Comparison of ENCODE assay signal across 7 mouse cellular contexts in the genomic region with DNA sequence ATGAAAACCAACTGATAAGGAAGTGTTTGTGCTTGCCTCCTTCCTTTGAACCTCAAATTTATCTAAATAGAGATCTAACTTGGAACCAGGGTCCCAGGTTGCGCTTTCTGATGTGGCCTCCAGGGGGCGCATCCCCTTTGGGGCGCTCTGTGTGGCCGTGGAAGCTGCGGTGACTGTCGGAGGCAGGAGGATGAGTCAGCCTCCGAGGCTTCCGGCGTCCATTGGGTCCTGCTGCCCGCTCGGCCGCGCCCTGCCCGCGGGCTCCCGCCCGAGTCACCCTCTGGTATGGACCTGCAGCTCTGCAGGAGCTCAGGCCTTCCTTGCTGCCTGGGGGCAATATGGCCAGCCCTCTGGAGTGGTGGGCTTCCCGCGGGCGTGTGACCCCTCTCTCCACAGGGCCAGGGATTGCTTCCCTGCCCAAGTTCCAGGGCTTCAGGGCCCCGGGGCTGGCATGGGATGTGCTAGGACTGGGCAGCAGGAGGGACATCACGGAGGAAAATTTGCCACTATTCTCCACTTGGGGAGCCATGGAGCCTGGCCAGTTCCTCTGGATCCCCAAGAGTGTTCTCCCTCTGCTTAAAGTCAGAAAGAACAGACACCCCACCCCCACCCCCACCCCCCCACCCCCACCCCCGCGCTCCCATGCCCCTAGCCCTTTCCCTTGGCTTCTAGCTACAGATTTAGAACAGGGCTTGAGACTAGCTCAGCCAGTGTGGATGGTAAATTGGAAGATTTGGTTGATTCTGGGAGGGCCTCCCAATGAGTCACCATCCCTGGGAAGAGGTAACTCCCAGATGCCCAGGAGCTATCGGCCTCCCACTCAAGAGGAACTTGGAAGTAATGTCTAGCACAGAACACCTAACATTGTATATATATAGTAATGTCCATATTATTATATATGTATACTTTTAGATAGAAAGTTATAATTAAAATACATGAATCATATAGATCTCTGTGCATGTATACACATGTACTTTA. TPM values are rescaled to one million over a fixed set of nuclear protein-coding genes. Genes with fewer than 3 reads are reported as not detected.
DNase-seq lines count a peak whose midpoint lies in the region; ATAC-seq lines count a peak whose summit lies in the region.

No protein-coding gene starts in this region.

- H3K9ac ChIP-seq in intestine, embryonic 16.5 days (ENCODE audit: low read depth, low read length) = peak overlapping the region; percentile 76
- peak overlapping the region; percentile 74 for H3K9ac ChIP-seq in midbrain, embryonic 11.5 days (ENCODE audit: low read length)

- intact Hi-C loops in gastrocnemius, postnatal 36 days (cut with DNase I) = no loop called here
- intact Hi-C loops in left cerebral cortex, postnatal 4 days (cut with DNase I) = no loop called here

- H3K9me3 ChIP-seq in intestine, embryonic 16.5 days (ENCODE audit: control insufficient read depth, low read length) = no peaks in the 10 kb centered on the region
- no peaks in the 10 kb centered on the region for H3K9me3 ChIP-seq in midbrain, embryonic 11.5 days (ENCODE audit: control insufficient read depth, low read length)

- peak overlapping the region; percentile 58 for H3K4me3 ChIP-seq in intestine, embryonic 16.5 days (ENCODE audit: low read length)
- peak overlapping the region; percentile 43 for H3K4me3 ChIP-seq in midbrain, embryonic 11.5 days (ENCODE audit: low read depth, low read length)

- DNase-seq in adrenal gland, adult 2 months = peak; percentile 90
- peak; percentile 90 for DNase-seq in embryo, embryonic 11 days
- DNase-seq in gastrocnemius, postnatal 36 days = peak; percentile 74 to 78
- peak; percentile 85 for DNase-seq in left cerebral cortex, postnatal 4 days
- peak; percentile 98 for DNase-seq in midbrain, embryonic 11.5 days (ENCODE audit: low spot score, missing footprints)
- DNase-seq in right cerebral cortex, postnatal 4 days = peak; percentile 77

- H3K36me3 ChIP-seq in intestine, embryonic 16.5 days (ENCODE audit: control insufficient read depth, insufficient read depth, low read length) = no peaks in the 10 kb centered on the region
- H3K36me3 ChIP-seq in midbrain, embryonic 11.5 days (ENCODE audit: control insufficient read depth, insufficient read depth, low read length) = no peaks in the 10 kb centered on the region

- peak overlapping the region; percentile 99 for H3K4me2 ChIP-seq in intestine, embryonic 16.5 days (ENCODE audit: low read depth, low read length)
- H3K4me2 ChIP-seq in midbrain, embryonic 11.5 days = peak overlapping the region; percentile 74

- peak; percentile 80 for ATAC-seq in intestine, embryonic 16.5 days
- peak; percentile 89 for ATAC-seq in midbrain, embryonic 11.5 days (ENCODE audit: low FRiP score)

- WGBS in intestine, embryonic 16.5 days = 2% methylated on average over 24 of the region's 25 CpGs
- WGBS in midbrain, embryonic 11.5 days = 3% methylated on average over 23 of the region's 25 CpGs

- H3K4me1 ChIP-seq in intestine, embryonic 16.5 days (ENCODE audit: control insufficient read depth, insufficient read depth, low read length) = peaks cover 22% of the 10 kb centered on the region
- peaks cover 6% of the 10 kb centered on the region for H3K4me1 ChIP-seq in midbrain, embryonic 11.5 days (ENCODE audit: control insufficient read depth, insufficient read depth, low read length)

- H3K27me3 ChIP-seq in intestine, embryonic 16.5 days (replicated peaks; ENCODE audit: control insufficient read depth, insufficient read depth, low read length) = no peaks in the 10 kb centered on the region
- H3K27me3 ChIP-seq in midbrain, embryonic 11.5 days (ENCODE audit: control insufficient read depth, insufficient read depth, low read length) = no peaks in the 10 kb centered on the region

- H3K27ac ChIP-seq in intestine, embryonic 16.5 days (ENCODE audit: low read length) = peak overlapping the region; percentile 59; the same call in 1 of the 2 replicates
- no peak overlapping the region for H3K27ac ChIP-seq in midbrain, embryonic 11.5 days (ENCODE audit: low read depth, low read length)

RNA-seq across cellular contexts. Expression of gene Plekhg6, which starts 46.1 kb away (rescaled TPM):
- total RNA-seq in adrenal gland, adult 2 months (2021) = under 1 TPM in 1 of 2 experiments, not detected in 1; 0.21 TPM
- polyA plus RNA-seq in adrenal gland, adult 2 months (2012; rRNA removed) = 0.02 and 0.11 TPM in 2 replicates
- not detected for total RNA-seq in gastrocnemius, postnatal 36 days (2021)
- 13.2 and 19.1 TPM in 2 replicates for polyA plus RNA-seq in intestine, embryonic 16.5 days (2015; fragmentation: Nextera tagmentation; extraction: Ambion mirVana)
- not detected for total RNA-seq in left cerebral cortex, postnatal 4 days (2021)
- polyA plus RNA-seq in midbrain, embryonic 11.5 days (2014; fragmentation: Nextera tagmentation; extraction: Ambion mirVana) = not detected in 2 replicates
